ENCODE assay signal across 17 mouse cellular contexts in genomic region chr1:86913896-86914295, GRCm38 (mm10).
"Had no signal": no experiment of that assay in that cellular context is flagged by ENCODE, and none has a peak within 500 bp of the region (broad histone marks: within the 10 kb centered on the region; RNA-seq: fewer than 3 reads in every experiment).

No protein-coding gene starts in this region.

- H3K27me3 ChIP-seq: liver, embryonic 13.5 days; lung, embryonic 15.5 days; megakaryocyte, embryonic 14.5 days; midbrain, embryonic 15.5 days; neural tube, embryonic 13.5 days had no signal

- H3K4me2 ChIP-seq: liver, embryonic 13.5 days; lung, embryonic 15.5 days; midbrain, embryonic 11.5 days; midbrain, embryonic 15.5 days; neural tube, embryonic 13.5 days had no signal

- H3K9me3 ChIP-seq: liver, embryonic 13.5 days; lung, embryonic 15.5 days; megakaryocyte, embryonic 14.5 days; midbrain, embryonic 15.5 days; neural tube, embryonic 13.5 days had no signal

- DNase-seq: kidney, adult 18-20 months; kidney, postnatal 10 days; liver; liver, embryonic 13.5 days; liver, postnatal 0 days; lung, postnatal 14 days; retina, postnatal 1 day; spleen, adult 18-20 months; thymus, adult 18-20 months; thymus, postnatal 14 days had no signal

- ATAC-seq: liver, postnatal 0 days; midbrain, embryonic 15.5 days had no signal

- H3K27ac ChIP-seq: layer of hippocampus, adult 2 months; liver, embryonic 13.5 days; lung, embryonic 15.5 days; macrophage; midbrain, embryonic 15.5 days; neural tube, embryonic 13.5 days had no signal

- H3K9ac ChIP-seq: liver, embryonic 13.5 days; liver, postnatal 0 days; lung, embryonic 15.5 days; midbrain, embryonic 15.5 days; neural tube, embryonic 13.5 days had no signal

- H3K4me3 ChIP-seq: layer of hippocampus, adult 2 months; liver, embryonic 13.5 days; lung, embryonic 15.5 days; megakaryocyte, embryonic 14.5 days; midbrain, embryonic 15.5 days; neural tube, embryonic 13.5 days had no signal

- H3K4me1 ChIP-seq: midbrain, embryonic 15.5 days had no signal

- H3K36me3 ChIP-seq: liver, embryonic 13.5 days; lung, embryonic 15.5 days; midbrain, embryonic 15.5 days; neural tube, embryonic 13.5 days had no signal
